Mouse (Mus musculus) spleen, adult 2 months (tissue): ENCODE data around the gene Ston2.

Experiments used
- CTCF ChIP-seq: fragments of 200-500 bp; IDR thresholded peaks from 2 replicates; pipeline ENCODE4 v1.5.1; 2011; ENCODE audit warnings: mild to moderate bottlenecking, inconsistent platforms; ENCODE audit not compliant: insufficient read depth, insufficient read length, insufficient replicate concordance; ENCODE audit errors: extremely low read depth
- POLR2A ChIP-seq: fragments of 200-500 bp; IDR thresholded peaks from 2 replicates; pipeline ENCODE4 v1.6.1; 2011; ENCODE audit warnings: low read depth, low read length, inconsistent platforms

DNA sequence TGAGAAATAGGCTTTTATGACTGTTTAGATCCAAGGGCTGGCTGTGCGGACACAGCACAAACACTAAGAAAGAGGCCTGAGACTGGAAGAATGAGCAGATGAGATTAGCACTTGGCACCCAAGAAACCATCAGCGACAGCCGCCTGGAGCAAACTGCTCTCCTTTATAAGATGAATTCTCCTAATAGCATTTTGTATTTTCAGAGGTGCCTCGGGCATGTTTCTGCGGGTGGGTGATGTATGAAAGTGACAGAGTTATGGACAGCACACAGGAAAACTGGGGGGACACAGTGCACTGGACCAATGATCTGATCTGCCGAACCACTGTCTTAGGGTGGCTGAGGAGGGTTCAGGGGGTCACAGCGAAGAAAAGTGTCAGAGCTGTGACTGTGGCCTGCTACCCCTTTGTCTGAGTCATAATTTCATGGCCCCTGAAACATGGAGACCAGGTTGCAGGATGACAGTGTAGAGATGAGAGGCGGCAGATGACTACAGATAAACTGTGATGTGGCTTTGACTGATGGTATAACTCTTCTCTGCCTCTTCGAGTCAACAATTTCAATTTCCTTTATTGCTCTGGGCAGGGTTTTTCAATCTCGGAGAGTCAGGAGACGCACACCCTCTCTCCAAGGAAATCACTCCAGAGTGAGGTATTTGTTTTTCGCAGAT, 145.6 kb downstream of the Ston2 start:
- TF ChIP-seq CTCF (no peak), POLR2A (no peak)
